Mouse (Mus musculus) heart, adult 10 weeks (tissue): Measurements from ENCODE around the gene Ankrd13b. TPM values are rescaled to one million over a fixed set of nuclear protein-coding genes. Genes with fewer than 3 reads are reported as not detected.

Source experiments
- polyA plus RNA-seq: library from polyadenylated mRNA; stranded (reverse); fragments of 350-450 nt; fragmentation: Illumina TruSeq; extraction: RNeasy Lipid Tissue Mini Kit (QIAGEN cat#74804); gene quantifications from one replicate; pipeline ENCODE4 v1.2.3, GENCODE M21; 2014; ENCODE audit warnings: low read depth, low replicate concordance

The Ankrd13b gene
- 11.5 TPM for polyA plus RNA-seq

DNA sequence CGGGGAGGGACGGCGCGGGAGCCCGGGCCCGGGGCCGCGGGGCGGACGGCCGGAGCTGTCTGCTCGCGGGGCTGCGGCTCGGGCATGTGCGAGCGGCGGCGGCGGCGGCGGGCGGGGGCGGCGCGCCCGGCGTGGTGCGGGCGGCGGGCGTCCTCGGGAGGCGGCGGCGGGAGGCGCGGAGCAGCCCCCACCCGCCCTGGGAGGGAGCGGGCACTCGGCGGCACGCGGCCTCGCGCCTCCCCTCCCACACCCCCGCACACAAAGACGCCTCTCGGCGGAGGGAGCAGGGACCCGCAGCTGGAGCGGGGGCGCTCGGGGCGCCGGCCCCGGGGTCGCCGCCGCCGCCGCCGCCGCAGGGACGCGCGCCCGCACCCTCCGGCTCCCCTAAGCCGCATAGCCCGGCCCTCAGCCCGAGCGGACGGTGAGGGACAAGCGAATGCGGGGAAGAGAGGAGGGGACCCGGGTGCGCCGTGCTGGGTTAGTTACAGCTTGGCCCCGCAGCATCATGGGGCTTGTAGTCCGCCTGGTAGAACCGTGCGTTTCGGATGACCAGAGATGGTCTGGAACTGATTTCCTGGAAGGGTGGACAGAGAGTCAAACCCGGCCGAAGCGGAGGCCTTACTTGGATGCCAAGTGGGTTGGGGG is at the start of gene Ankrd13b:
TSS of gene Ankrd13b (minus strand) at position 88 of the 645 bp plus-strand sequence.

DNA sequence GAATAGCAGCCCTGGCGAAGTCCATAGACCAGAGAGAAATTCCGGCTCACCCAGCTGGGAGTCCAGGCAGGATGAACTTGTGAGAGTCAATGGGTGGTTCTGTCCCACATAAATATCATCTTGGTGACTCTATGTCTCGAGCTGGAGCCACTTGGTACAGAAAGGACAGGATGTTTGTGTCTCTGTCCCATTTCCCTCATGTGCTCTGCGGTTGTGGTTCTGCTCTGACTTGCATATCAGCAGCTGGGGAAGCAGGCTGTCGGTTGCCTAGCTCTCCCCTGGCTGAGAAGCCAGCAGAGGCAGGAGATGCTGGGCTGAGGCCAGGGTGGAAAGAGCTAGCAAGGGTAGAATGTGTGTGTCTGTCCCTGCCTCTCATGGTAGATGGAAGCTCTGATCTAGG is 29.6 kb upstream of the Ankrd13b start, which contains the start of gene Gm10392:
TSS of gene Gm10392 (minus strand) at position 156 of the 400 bp plus-strand sequence.

GRCm38 (mm10) chr11:77515637-77516552 is 26.4 kb upstream of the Ankrd13b start, which contains the start of gene Trp53i13:
TSS of gene Trp53i13 (minus strand) at chr11:77515980.

DNA sequence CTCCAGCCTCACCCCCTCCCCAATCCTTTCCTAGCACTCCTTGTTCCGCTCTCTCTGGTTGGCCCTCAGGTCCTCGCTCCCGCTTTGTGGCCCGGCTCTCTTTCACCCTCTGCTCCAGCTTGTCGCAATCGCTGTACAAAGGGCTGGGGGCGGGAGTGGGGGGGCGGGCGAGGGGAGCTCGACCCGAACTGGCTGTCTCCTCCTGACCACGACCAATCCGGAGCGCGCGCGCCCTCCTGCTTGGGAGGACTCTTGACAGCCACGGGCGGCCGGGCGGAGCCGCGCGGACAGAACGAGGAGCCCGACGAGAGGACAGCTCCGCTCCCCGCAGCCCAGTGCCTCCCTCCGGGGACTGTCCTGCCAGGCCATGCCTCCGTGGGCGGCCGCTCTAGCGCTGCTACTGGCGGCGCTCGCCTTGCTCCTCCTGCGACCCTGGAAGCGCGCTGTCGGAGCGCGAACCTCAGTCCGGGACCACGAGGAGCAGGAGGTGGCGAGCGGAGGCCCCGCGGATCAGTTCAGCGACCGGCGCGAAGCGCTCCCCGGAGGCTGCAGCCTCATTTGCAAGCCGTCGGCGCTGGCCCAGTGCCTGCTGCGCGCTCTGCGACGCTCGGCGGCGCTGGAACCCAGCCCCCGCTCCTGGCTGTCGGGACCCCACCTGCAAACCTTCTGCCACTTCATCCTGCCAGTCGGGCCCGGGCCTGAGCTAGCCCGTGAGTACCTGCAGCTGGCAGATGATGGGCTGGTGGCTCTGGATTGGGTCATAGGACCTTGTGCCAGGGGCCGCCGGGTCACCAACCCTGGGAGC is 25.6 kb upstream of the Ankrd13b start, which contains the start of gene Abhd15:
TSS of gene Abhd15 (plus strand) at position 290 of the 805 bp plus-strand sequence.

GRCm38 (mm10) chr11:77493512-77494343 is 4.2 kb upstream of the Ankrd13b start, which contains the start of gene Git1:
TSS of gene Git1 (plus strand) at chr11:77493562.

DNA sequence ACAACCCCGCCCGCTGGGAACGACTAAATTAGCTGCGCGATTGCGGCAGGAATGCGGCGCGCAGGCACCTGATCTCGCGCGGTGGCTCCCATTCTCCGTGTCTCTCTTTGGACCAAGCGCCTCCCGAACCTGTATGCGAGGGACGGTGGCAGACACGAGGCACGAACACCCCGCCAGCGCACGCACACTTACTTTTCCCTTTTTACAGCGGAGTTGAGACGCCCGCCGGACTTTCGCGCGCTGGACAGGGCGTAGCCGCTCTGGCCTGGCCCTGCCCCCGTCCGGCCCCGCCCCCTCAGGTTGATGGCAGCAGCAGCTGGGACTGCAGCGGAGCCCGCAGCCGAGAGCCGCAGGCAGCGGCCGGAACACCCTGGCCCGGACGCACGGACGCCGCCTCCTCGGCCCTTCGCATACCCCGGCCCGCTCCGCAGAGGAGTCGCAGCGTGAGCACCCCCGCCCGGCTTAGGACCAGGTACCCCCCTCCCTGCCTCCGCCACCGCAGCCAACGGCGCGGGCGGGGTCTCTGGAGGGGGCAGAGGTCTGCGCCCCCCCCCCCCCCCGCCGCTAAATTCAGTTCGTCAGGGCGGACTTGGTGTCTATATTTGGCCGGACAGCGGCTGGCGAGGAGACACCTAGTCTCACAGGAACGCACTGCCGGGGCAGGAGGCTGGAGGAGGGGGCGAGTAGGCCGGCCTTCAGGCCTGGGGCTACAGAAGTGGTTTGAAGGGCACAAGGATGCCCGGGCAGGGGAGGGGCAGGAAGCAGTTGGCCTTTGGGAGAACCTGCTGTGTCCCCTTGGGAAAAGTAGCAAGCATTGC is 27.0 kb downstream of the Ankrd13b start, which contains the start of gene Coro6:
TSS of gene Coro6 (plus strand) at position 129 of the 818 bp plus-strand sequence.

Other genes with a start within 250 kb of the Ankrd13b start
- gene Coro6, start 27.3 kb downstream of the Ankrd13b start, polyA plus RNA-seq: 276 TPM
- 49.5 TPM for gene Git1, start 3.9 kb upstream of the Ankrd13b start, polyA plus RNA-seq
- 1.2 TPM for gene Abhd15, start 25.4 kb upstream of the Ankrd13b start, polyA plus RNA-seq
- gene Trp53i13, start 26.3 kb upstream of the Ankrd13b start, polyA plus RNA-seq: 12.3 TPM
- gene Gm10392, start 29.5 kb upstream of the Ankrd13b start, polyA plus RNA-seq: not detected
- gene Taok1, start 118.1 kb upstream of the Ankrd13b start, polyA plus RNA-seq: 21.3 TPM
- gene Nufip2, start 196.5 kb upstream of the Ankrd13b start, polyA plus RNA-seq: 25.4 TPM
- gene Cryba1, start 235.6 kb upstream of the Ankrd13b start, polyA plus RNA-seq: not detected